Mouse (Mus musculus): Measurements from ENCODE around the gene Kif26a. TPM values are rescaled to one million over a fixed set of nuclear protein-coding genes. Genes with fewer than 3 reads are reported as not detected.

Kif26a gene
- polyA plus RNA-seq, 1 experiment from 2014 or later = 10.0 TPM

GRCm38 (mm10) chr12:112226656-112227055 is 80.6 kb downstream of the Kif26a start:
- no peak for ATAC-seq (ENCODE audit: low FRiP score, low read depth)
- 92% methylated on average over 2 of the region's 2 CpGs for WGBS
- Histone ChIP-seq H3K27ac (replicated peaks) (no peak overlapping the region), H3K4me1 (peaks cover 47% of the 10 kb centered on the region), H3K36me3 (no peaks in the 10 kb centered on the region), H3K27me3 (peaks cover 17% of the 10 kb centered on the region), H3K4me2 (replicated peaks) (no peak overlapping the region), H3K9ac (replicated peaks) (no peak overlapping the region), H3K9me3 (no peaks in the 10 kb centered on the region), H3K4me3 (no peak overlapping the region)

GRCm38 (mm10) chr12:112229084-112229483 is 83.1 kb downstream of the Kif26a start:
- no peak overlapping the region for H3K9ac ChIP-seq (replicated peaks)
- peaks cover 24% of the 10 kb centered on the region for H3K27me3 ChIP-seq
- peak overlapping the region; percentile 68 for H3K27ac ChIP-seq (replicated peaks)
- no peak overlapping the region for H3K4me2 ChIP-seq (replicated peaks)
- H3K4me1 ChIP-seq = peaks cover 34% of the 10 kb centered on the region
- no peak for ATAC-seq (ENCODE audit: low FRiP score, low read depth)
- H3K4me3 ChIP-seq = no peak overlapping the region
- no peaks in the 10 kb centered on the region for H3K36me3 ChIP-seq
- H3K9me3 ChIP-seq = no peaks in the 10 kb centered on the region
- WGBS = 61% methylated on average over 10 of the region's 10 CpGs

- Histone ChIP-seq H3K9me3 (no peaks in the 10 kb centered on the region), H3K27ac (replicated peaks) (no peak overlapping the region), H3K4me1 (peaks cover 39% of the 10 kb centered on the region), H3K4me3 (no peak overlapping the region), H3K4me2 (replicated peaks) (no peak overlapping the region), H3K9ac (replicated peaks) (no peak overlapping the region), H3K27me3 (peaks cover 32% of the 10 kb centered on the region), H3K36me3 (no peaks in the 10 kb centered on the region)
- no peak for ATAC-seq (ENCODE audit: low FRiP score, low read depth)
- WGBS = 74% methylated on average over 2 of the region's 2 CpGs
These were observed 84.2 kb downstream of the Kif26a start for GRCm38 (mm10) chr12:112230196-112230595.

MicroRNAs encoded within 50 kb of the gene (microRNA counts, 519-probe panel; counts per million panel counts)
- microRNA mmu-miR-203 = not detected

Small RNA genes within 50 kb of the gene (microRNA-seq; reads per million reads assigned to microRNA genes)
- gene Mir203 (1,577 reads per million, percentile 83 among the genes with 10 or more reads in this experiment), gene Mir3073a (not detected), gene Mir3073b (not detected)

Other genes starting within 250 kb of the Kif26a start
- gene Ppp1r13b, start 238.1 kb upstream of the Kif26a start, polyA plus RNA-seq (2016; fragmentation: Nextera tagmentation; extraction: Ambion mirVana) = 11.6 and 12.8 TPM in 2 replicates
- 589 and 602 TPM in 2 replicates for gene Atp5mpl, start 179.2 kb upstream of the Kif26a start, polyA plus RNA-seq (2016; fragmentation: Nextera tagmentation; extraction: Ambion mirVana)
- gene Tdrd9, start 174.6 kb upstream of the Kif26a start, polyA plus RNA-seq (2016; fragmentation: Nextera tagmentation; extraction: Ambion mirVana) = 0.76 and 0.79 TPM in 2 replicates
- not detected in 2 replicates for gene Rd3l, start 164.9 kb upstream of the Kif26a start, polyA plus RNA-seq (2016; fragmentation: Nextera tagmentation; extraction: Ambion mirVana)
- gene Aspg, start 39.5 kb upstream of the Kif26a start, polyA plus RNA-seq (2016; fragmentation: Nextera tagmentation; extraction: Ambion mirVana) = 0.51 and 0.56 TPM in 2 replicates

All from midbrain, embryonic 12.5 days (tissue).